Mouse (Mus musculus): Measurements from ENCODE around the gene Cxcl3.

GRCm38 (mm10) chr5:90777621-90778020, 8.3 kb upstream of the Cxcl3 start:
- TF ChIP-seq CTCF (IDR thresholded peaks at IDR 0.05; ENCODE audit: control insufficient read depth, insufficient read depth, low read length) (no peak), POLR2A (IDR thresholded peaks at IDR 0.05; ENCODE audit: borderline replicate concordance, control insufficient read depth, low read depth, low read length) (no peak)
